Mouse (Mus musculus) heart, postnatal 0 days (tissue): ENCODE data around the gene St6galnac3.

Experiments
- CTCF ChIP-seq: IDR thresholded peaks from 2 replicates; pipeline ENCODE4 v1.5.1; 2016; ENCODE audit warnings: antibody characterized with exemption, control low read depth, low read depth
- EP300 ChIP-seq: IDR thresholded peaks from 2 replicates; pipeline ENCODE4 v1.6.1; 2016; ENCODE audit warnings: antibody characterized with exemption, low read depth

DNA sequence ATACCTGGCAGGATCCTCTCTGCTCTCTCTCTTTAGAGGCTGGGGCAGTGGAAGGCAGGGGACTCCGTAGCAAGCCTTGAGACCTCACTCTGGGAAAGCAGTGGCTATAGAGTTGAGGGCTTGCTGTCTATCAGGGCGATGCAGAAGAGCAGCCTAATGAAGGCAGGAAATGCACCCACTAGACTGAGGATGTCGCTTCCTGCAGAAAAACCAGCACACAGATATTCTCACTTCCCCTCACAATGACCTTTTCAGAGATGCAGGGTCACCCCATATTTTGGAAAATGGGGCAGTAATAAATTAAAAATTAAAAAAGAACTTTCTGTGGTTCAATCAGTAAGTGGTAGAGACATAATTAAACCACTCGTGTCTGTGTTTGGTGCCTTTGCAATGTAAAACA, 4.1 kb downstream of the St6galnac3 start:
- no peak for TF ChIP-seq CTCF
- TF ChIP-seq EP300: no peak
